Mouse (Mus musculus): Measurements from ENCODE around the gene Hsd11b1. TPM values are rescaled to one million over a fixed set of nuclear protein-coding genes. Genes with fewer than 3 reads are reported as not detected.

The Hsd11b1 gene
- polyA plus RNA-seq, 1 experiment from 2014 or later: 1.6 TPM

- Histone ChIP-seq H3K9ac (ENCODE audit: low read depth, low read length) (peak overlapping the region; percentile 86), H3K4me2 (replicated peaks; ENCODE audit: low read depth, low read length) (peak overlapping the region; percentile 82), H3K27ac (ENCODE audit: low read depth, low read length) (peak overlapping the region; percentile 83), H3K4me3 (ENCODE audit: low read length) (peak overlapping the region; percentile 77), H3K36me3 (ENCODE audit: control insufficient read depth, insufficient read depth, low read length) (no peaks in the 10 kb centered on the region), H3K27me3 (ENCODE audit: control insufficient read depth, insufficient read depth, low read length) (no peaks in the 10 kb centered on the region), H3K9me3 (ENCODE audit: control insufficient read depth, low read length) (no peaks in the 10 kb centered on the region), H3K4me1 (ENCODE audit: control insufficient read depth, insufficient read depth, low read length) (peaks cover 22% of the 10 kb centered on the region; the same call in 1 of the 2 replicates)
- peak; percentile 99 for ATAC-seq (ENCODE audit: low FRiP score, low TSS enrichment)
- 1% methylated on average over 48 of the region's 48 CpGs for WGBS
Measured at GRCm38 (mm10) chr1:193172991-193173809, 90.7 kb downstream of the Hsd11b1 start.

Other genes with a start within 250 kb of the Hsd11b1 start
- gene Syt14, start 228.3 kb downstream of the Hsd11b1 start, polyA plus RNA-seq (2014; fragmentation: Nextera tagmentation; extraction: Ambion mirVana): 2.6 and 3.2 TPM in 2 replicates
- 9.0 and 11.0 TPM in 2 replicates for gene Diexf, start 133.8 kb downstream of the Hsd11b1 start, polyA plus RNA-seq (2014; fragmentation: Nextera tagmentation; extraction: Ambion mirVana)
- gene Irf6, start 111.0 kb downstream of the Hsd11b1 start, polyA plus RNA-seq (2014; fragmentation: Nextera tagmentation; extraction: Ambion mirVana): 7.4 and 16.1 TPM in 2 replicates
- 13.1 and 16.0 TPM in 2 replicates for gene A130010J15Rik, start 96.0 kb downstream of the Hsd11b1 start, polyA plus RNA-seq (2014; fragmentation: Nextera tagmentation; extraction: Ambion mirVana)
- gene Traf3ip3, start 62.4 kb downstream of the Hsd11b1 start, polyA plus RNA-seq (2014; fragmentation: Nextera tagmentation; extraction: Ambion mirVana): 0.50 and 1.6 TPM in 2 replicates
- 0.29 and 0.49 TPM in 2 replicates for gene Lamb3, start 56.4 kb downstream of the Hsd11b1 start, polyA plus RNA-seq (2014; fragmentation: Nextera tagmentation; extraction: Ambion mirVana)
- 17.9 and 26.5 TPM in 2 replicates for gene G0s2, start 9.1 kb upstream of the Hsd11b1 start, polyA plus RNA-seq (2014; fragmentation: Nextera tagmentation; extraction: Ambion mirVana)
- 10.2 and 13.4 TPM in 2 replicates for gene Camk1g, start 106.2 kb upstream of the Hsd11b1 start, polyA plus RNA-seq (2014; fragmentation: Nextera tagmentation; extraction: Ambion mirVana)

Measured in kidney, embryonic 14.5 days (tissue).